Mouse (Mus musculus) CH12.LX (cell line): ENCODE results near the gene Aldh1a2.

Experiments used
- CHD1 ChIP-seq: IDR thresholded peaks from 2 replicates; pipeline ENCODE4 v1.6.1; 2012; ENCODE audit warnings: low read depth, low read length, improper control_type of control experiment, inconsistent platforms
- CHD2 ChIP-seq: IDR thresholded peaks from 2 replicates; pipeline ENCODE4 v1.6.1; 2011; ENCODE audit warnings: low read length, improper control_type of control experiment
- CTCF ChIP-seq, 2 experiments: IDR thresholded peaks in 1 of 2; conservative IDR thresholded peaks in 1 of 2; 2 replicates each; pipeline ENCODE4 v1.5.1; 2011 to 2012; ENCODE audit warnings: low read depth in 2 of 2, low read length in 2 of 2, improper control_type of control experiment in 1 of 2, inconsistent platforms in 1 of 2, mild to moderate bottlenecking in 1 of 2, moderate library complexity in 1 of 2
- E2F4 ChIP-seq: IDR thresholded peaks from 2 replicates; pipeline ENCODE4 v1.6.1; 2011; ENCODE audit warnings: low read depth, low read length, improper control_type of control experiment; ENCODE audit not compliant: insufficient replicate concordance
- EP300 ChIP-seq: IDR thresholded peaks from 2 replicates; pipeline ENCODE4 v1.6.1; 2011; ENCODE audit warnings: low read length, improper control_type of control experiment
- IRF4 ChIP-seq: IDR thresholded peaks from 2 replicates; pipeline ENCODE4 v1.6.1; 2014; ENCODE audit warnings: low read depth, mild to moderate bottlenecking, inconsistent platforms, low read length, improper control_type of control experiment
- JUND ChIP-seq: conservative IDR thresholded peaks from 2 replicates; pipeline ENCODE4 v1.6.1; 2011; ENCODE audit warnings: low read depth, low read length, improper control_type of control experiment
- POLR2A ChIP-seq: IDR thresholded peaks from 2 replicates; pipeline ENCODE4 v1.6.1; 2011; ENCODE audit warnings: low read depth, mild to moderate bottlenecking, improper control_type of control experiment, low read length
- POLR2AphosphoS2 ChIP-seq: IDR thresholded peaks from 2 replicates; pipeline ENCODE4 v1.6.1; 2011; ENCODE audit warnings: low read depth, low read length, improper control_type of control experiment
- RAD21 ChIP-seq: IDR thresholded peaks from 2 replicates; pipeline ENCODE4 v1.6.1; 2011; ENCODE audit warnings: low read depth, mild to moderate bottlenecking, low read length, improper control_type of control experiment, moderate library complexity
- RCOR1 ChIP-seq: conservative IDR thresholded peaks from 2 replicates; pipeline ENCODE4 v1.6.1; 2012; ENCODE audit warnings: low read depth, mild to moderate bottlenecking, inconsistent platforms, low read length, improper control_type of control experiment
- TCF12 ChIP-seq: IDR thresholded peaks from 2 replicates; pipeline ENCODE4 v1.6.1; 2014; ENCODE audit warnings: low read depth, mild to moderate bottlenecking, inconsistent platforms, low read length, improper control_type of control experiment
- ZMIZ1 ChIP-seq: IDR thresholded peaks from 2 replicates; pipeline ENCODE4 v1.6.1; 2012; ENCODE audit warnings: low read depth, mild to moderate bottlenecking, inconsistent platforms, low read length, improper control_type of control experiment
- ZNF384 ChIP-seq: IDR thresholded peaks from 2 replicates; pipeline ENCODE4 v1.6.1; 2012; ENCODE audit warnings: low read depth, low read length, improper control_type of control experiment, inconsistent platforms

GRCm38 (mm10) chr9:71166019-71166705, 49.4 kb upstream of the Aldh1a2 start:
- TF ChIP-seq CTCF (conservative IDR thresholded peaks at IDR 0.05 in 1 of 2, IDR thresholded peaks at IDR 0.05 in 1 of 2; ENCODE audit: low read depth in 2 of 2, low read length in 2 of 2) (no peak), IRF4 (no peak), ZNF384 (no peak), E2F4 (no peak), RAD21 (no peak), TCF12 (no peak), RCOR1 (no peak), ZMIZ1 (no peak), POLR2AphosphoS2 (no peak), EP300 (no peak), POLR2A (no peak), CHD2 (no peak), JUND (no peak), CHD1 (no peak)
